Mouse (Mus musculus) lung, postnatal 4 days (tissue): ENCODE data around the gene Tgif2lx1.
"Not testable (repeated sequence)": the region's sequence is repeated elsewhere in the genome, so short reads cannot be mapped to it uniquely, and the experiment has no call there.

Source experiments
- DNase-seq, 2 experiments: peaks; one replicate each; pipeline ENCODE4 v3.0.0; 2021

Tgif2lx1 gene

GRCm38 (mm10) chrX:118480637-118481036 is at the start of gene Tgif2lx1:
Gene Tgif2lx1, minus strand, starts transcription at chrX:118480737.
- DNase-seq, result not testable (repeated sequence)
